9 mouse cellular contexts compared by ENCODE assay signal in genomic region chr2:77343736-77344440, GRCm38 (mm10).
DNase-seq lines count a peak whose midpoint lies in the region; ATAC-seq and TF ChIP-seq lines count a peak whose summit lies in the region.
"Had no signal": no experiment of that assay in that cellular context is flagged by ENCODE, and none has a peak within 500 bp of the region (broad histone marks: within the 10 kb centered on the region; RNA-seq: fewer than 3 reads in every experiment).

No protein-coding gene starts in this region.

- peak; percentile 47; the same call in 1 of the 2 replicates for ATAC-seq in granulocyte monocyte progenitor cell, adult 5-6 weeks (replicated peaks; ENCODE audit: poor library complexity, severe bottlenecking)

- no peak overlapping the region for H3K4me3 ChIP-seq in C2C12 (ENCODE audit: insufficient read depth, poor library complexity, severe bottlenecking)

- H3K36me3 ChIP-seq in C2C12 (ENCODE audit: control insufficient read depth, insufficient read depth) = no peaks in the 10 kb centered on the region

- H3ac ChIP-seq in C2C12 (ENCODE audit: control insufficient read depth, insufficient read length, low read depth) = no peak overlapping the region

- peak; percentile 17 for TF ChIP-seq CTCF in C2C12 (IDR thresholded peaks at IDR 0.05; ENCODE audit: control insufficient read depth, insufficient read depth, insufficient read length)

- H3K79me3 ChIP-seq in C2C12 (ENCODE audit: low read depth) = no peaks in the 10 kb centered on the region

- DNase-seq in adrenal gland, postnatal 14 days = peak; percentile 10
- DNase-seq in adrenal gland, postnatal 25 days = no peak
- DNase-seq in kidney, postnatal 4 days = peak; percentile 29 to 32
- no peak for DNase-seq in kidney, adult 11 months
- DNase-seq in ovary, postnatal 36 days (ENCODE audit: low spot score) = no peak
- DNase-seq in layer of hippocampus, adult 11-12 months (ENCODE audit: low spot score) = no peak
- DNase-seq: B cell, adult 2 months had no signal

- no peaks in the 10 kb centered on the region for H3K27me3 ChIP-seq in C2C12 (ENCODE audit: control insufficient read depth, insufficient read depth, insufficient read length)

- H3K79me2 ChIP-seq in C2C12 (ENCODE audit: control insufficient read depth, insufficient read depth) = no peaks in the 10 kb centered on the region

TF ChIP-seq in C2C12, 6 proteins besides CTCF, POLR2A, EP300 and RAD21:
- no peak for TF ChIP-seq MAX (IDR thresholded peaks at IDR 0.05)
- no peak for TF ChIP-seq FOSL1 (IDR thresholded peaks at IDR 0.05; ENCODE audit: insufficient read depth, low read length, poor library complexity, severe bottlenecking)

Comparison
In these comparisons a context has a peak if more than half of its experiments do, and no peak if none do; other contexts are left out.
1. DNase-seq: peak in adrenal gland, postnatal 14 days (single experiment) and kidney, postnatal 4 days (2 of 2); none in adrenal gland, postnatal 25 days (single experiment), kidney, adult 11 months (single experiment), ovary, postnatal 36 days (single experiment) and layer of hippocampus, adult 11-12 months (single experiment).